Mouse (Mus musculus) kidney, adult 2 months (tissue): ENCODE data around the gene Cd160.

ENCODE experiments used
- CTCF ChIP-seq: fragments of 200-500 bp; conservative IDR thresholded peaks from 2 replicates; pipeline ENCODE4 v1.5.1; 2011; ENCODE audit warnings: low read depth, mild to moderate bottlenecking, control low read depth, low read length, moderate library complexity, mixed read lengths; ENCODE audit not compliant: insufficient read depth, insufficient read length
- POLR2A ChIP-seq: fragments of 200-500 bp; IDR thresholded peaks from one replicate; pipeline ENCODE4 v1.6.1; 2011; ENCODE audit warnings: low read depth, low read length, control low read depth

DNA sequence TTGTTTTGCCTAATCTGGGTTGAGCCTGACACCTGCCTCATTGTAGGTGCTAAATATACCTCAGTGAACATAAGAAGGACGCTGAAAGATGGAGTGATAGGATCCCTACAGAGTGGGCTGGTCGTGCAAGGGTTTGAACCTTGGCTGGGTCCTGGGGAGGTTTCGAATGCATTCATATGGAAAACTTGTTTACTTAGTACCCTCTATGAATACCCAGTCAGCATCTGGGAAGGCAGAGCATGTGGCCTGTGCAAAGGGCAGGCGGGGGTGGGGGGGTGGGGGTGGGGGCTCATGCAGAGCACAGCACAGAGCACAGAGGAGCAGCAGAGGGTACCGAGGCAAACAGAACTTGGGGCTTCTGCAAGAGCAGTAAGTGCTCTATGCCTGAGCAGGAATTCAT is 3.8 kb upstream of the Cd160 start:
- TF ChIP-seq CTCF (no peak), POLR2A (no peak)
